Mouse (Mus musculus): ENCODE measurements around the gene Runx2. TPM values are rescaled to one million over a fixed set of nuclear protein-coding genes. Genes with fewer than 3 reads are reported as not detected.

Runx2 gene
- polyA plus RNA-seq, 1 experiment from 2014 or later: 0.41 TPM

GRCm38 (mm10) chr17:44610828-44611227, 203.8 kb downstream of the Runx2 start:
- no peak overlapping the region for H3K4me3 ChIP-seq
- ATAC-seq (ENCODE audit: low FRiP score, low read depth): no peak
- no peak overlapping the region for H3K4me2 ChIP-seq
- peaks cover 20% of the 10 kb centered on the region for H3K4me1 ChIP-seq (replicated peaks)
- no peaks in the 10 kb centered on the region for H3K9me3 ChIP-seq
- no peaks in the 10 kb centered on the region for H3K36me3 ChIP-seq
- H3K9ac ChIP-seq: no peak overlapping the region
- H3K27me3 ChIP-seq: no peaks in the 10 kb centered on the region
- no peak overlapping the region for H3K27ac ChIP-seq (replicated peaks)
- 81% methylated on average over 6 of the region's 6 CpGs for WGBS

GRCm38 (mm10) chr17:44609897-44610641, 204.5 kb downstream of the Runx2 start:
- Histone ChIP-seq H3K36me3 (no peaks in the 10 kb centered on the region), H3K4me1 (replicated peaks) (peaks cover 18% of the 10 kb centered on the region), H3K4me3 (no peak overlapping the region), H3K9me3 (no peaks in the 10 kb centered on the region), H3K27ac (replicated peaks) (no peak overlapping the region), H3K9ac (no peak overlapping the region), H3K4me2 (no peak overlapping the region), H3K27me3 (no peaks in the 10 kb centered on the region)
- no peak for ATAC-seq (ENCODE audit: low FRiP score, low read depth)
- WGBS: 83% methylated on average over 4 of the region's 5 CpGs

- ATAC-seq (ENCODE audit: low FRiP score, low read depth): no peak
- H3K4me2 ChIP-seq: no peak overlapping the region
- WGBS: 87% methylated on average over 10 of the region's 10 CpGs
Measured at GRCm38 (mm10) chr17:44609356-44609755, 205.2 kb downstream of the Runx2 start.

GRCm38 (mm10) chr17:44608907-44609306, 205.7 kb downstream of the Runx2 start:
- Histone ChIP-seq H3K4me2 (no peak overlapping the region), H3K27ac (replicated peaks) (no peak overlapping the region), H3K4me1 (replicated peaks) (peaks cover 10% of the 10 kb centered on the region), H3K36me3 (no peaks in the 10 kb centered on the region), H3K9ac (no peak overlapping the region), H3K4me3 (no peak overlapping the region), H3K27me3 (no peaks in the 10 kb centered on the region), H3K9me3 (no peaks in the 10 kb centered on the region)
- WGBS: 93% methylated on average over 4 of the region's 4 CpGs
- no peak for ATAC-seq (ENCODE audit: low FRiP score, low read depth)

More at GRCm38 (mm10) chr17:44609356-44609755, 205.2 kb downstream of the Runx2 start:
- no peaks in the 10 kb centered on the region for H3K27me3 ChIP-seq
- no peak overlapping the region for H3K4me3 ChIP-seq
- H3K36me3 ChIP-seq: no peaks in the 10 kb centered on the region
- H3K27ac ChIP-seq (replicated peaks): no peak overlapping the region
- no peaks in the 10 kb centered on the region for H3K9me3 ChIP-seq
- no peak overlapping the region for H3K9ac ChIP-seq
- H3K4me1 ChIP-seq (replicated peaks): peaks cover 12% of the 10 kb centered on the region

- Histone ChIP-seq H3K27ac (replicated peaks) (no peak overlapping the region), H3K36me3 (no peaks in the 10 kb centered on the region), H3K9ac (no peak overlapping the region), H3K4me1 (replicated peaks) (no peaks in the 10 kb centered on the region), H3K9me3 (no peaks in the 10 kb centered on the region), H3K4me2 (no peak overlapping the region), H3K4me3 (no peak overlapping the region), H3K27me3 (no peaks in the 10 kb centered on the region)
- no peak for ATAC-seq (ENCODE audit: low FRiP score, low read depth)
- WGBS: 96% methylated on average over 8 of the region's 8 CpGs
Measured at GRCm38 (mm10) chr17:44607383-44607782, 207.2 kb downstream of the Runx2 start.

GRCm38 (mm10) chr17:44606245-44606644, 208.4 kb downstream of the Runx2 start:
- 97% methylated on average over 7 of the region's 7 CpGs for WGBS
- H3K4me3 ChIP-seq: no peak overlapping the region
- no peaks in the 10 kb centered on the region for H3K27me3 ChIP-seq
- no peaks in the 10 kb centered on the region for H3K36me3 ChIP-seq
- H3K27ac ChIP-seq (replicated peaks): no peak overlapping the region
- no peaks in the 10 kb centered on the region for H3K9me3 ChIP-seq
- H3K4me1 ChIP-seq (replicated peaks): no peaks in the 10 kb centered on the region
- no peak overlapping the region for H3K9ac ChIP-seq
- ATAC-seq (ENCODE audit: low FRiP score, low read depth): no peak
- H3K4me2 ChIP-seq: no peak overlapping the region

GRCm38 (mm10) chr17:44605749-44606148, 208.8 kb downstream of the Runx2 start:
- no peaks in the 10 kb centered on the region for H3K27me3 ChIP-seq
- no peaks in the 10 kb centered on the region for H3K4me1 ChIP-seq (replicated peaks)
- 93% methylated on average over 3 of the region's 3 CpGs for WGBS
- no peak overlapping the region for H3K9ac ChIP-seq
- H3K27ac ChIP-seq (replicated peaks): no peak overlapping the region
- no peaks in the 10 kb centered on the region for H3K9me3 ChIP-seq
- H3K4me2 ChIP-seq: no peak overlapping the region
- H3K36me3 ChIP-seq: no peaks in the 10 kb centered on the region
- no peak for ATAC-seq (ENCODE audit: low FRiP score, low read depth)
- H3K4me3 ChIP-seq: no peak overlapping the region

GRCm38 (mm10) chr17:44603170-44603569, 211.4 kb downstream of the Runx2 start:
- Histone ChIP-seq H3K9ac (no peak overlapping the region), H3K9me3 (no peaks in the 10 kb centered on the region), H3K4me2 (no peak overlapping the region), H3K4me1 (replicated peaks) (peaks cover 2% of the 10 kb centered on the region; the same call in 1 of the 2 replicates), H3K27me3 (no peaks in the 10 kb centered on the region), H3K4me3 (no peak overlapping the region), H3K36me3 (no peaks in the 10 kb centered on the region), H3K27ac (replicated peaks) (no peak overlapping the region)
- no peak for ATAC-seq (ENCODE audit: low FRiP score, low read depth)
- 77% methylated on average over 4 of the region's 4 CpGs for WGBS

GRCm38 (mm10) chr17:44601317-44602021, 213.1 kb downstream of the Runx2 start:
- no peak for ATAC-seq (ENCODE audit: low FRiP score, low read depth)
- no peaks in the 10 kb centered on the region for H3K36me3 ChIP-seq
- no peaks in the 10 kb centered on the region for H3K27me3 ChIP-seq
- H3K27ac ChIP-seq (replicated peaks): no peak overlapping the region
- no peak overlapping the region for H3K4me3 ChIP-seq
- H3K9ac ChIP-seq: no peak overlapping the region
- WGBS: 89% methylated on average over 11 of the region's 11 CpGs
- H3K4me2 ChIP-seq: no peak overlapping the region
- H3K4me1 ChIP-seq (replicated peaks): peaks cover 5% of the 10 kb centered on the region; the same call in 1 of the 2 replicates
- H3K9me3 ChIP-seq: no peaks in the 10 kb centered on the region

GRCm38 (mm10) chr17:44599856-44600255, 214.7 kb downstream of the Runx2 start:
- peaks cover 5% of the 10 kb centered on the region; the same call in 1 of the 2 replicates for H3K4me1 ChIP-seq (replicated peaks)
- H3K9me3 ChIP-seq: no peaks in the 10 kb centered on the region
- 86% methylated on average over 1 of the region's 1 CpGs for WGBS
- no peak overlapping the region for H3K4me3 ChIP-seq
- no peak for ATAC-seq (ENCODE audit: low FRiP score, low read depth)
- H3K27me3 ChIP-seq: no peaks in the 10 kb centered on the region
- no peak overlapping the region for H3K4me2 ChIP-seq
- no peaks in the 10 kb centered on the region for H3K36me3 ChIP-seq
- no peak overlapping the region for H3K9ac ChIP-seq
- no peak overlapping the region for H3K27ac ChIP-seq (replicated peaks)

- Histone ChIP-seq H3K36me3 (no peaks in the 10 kb centered on the region), H3K9me3 (no peaks in the 10 kb centered on the region), H3K27me3 (no peaks in the 10 kb centered on the region), H3K4me1 (replicated peaks) (peaks cover 5% of the 10 kb centered on the region; the same call in 1 of the 2 replicates), H3K27ac (replicated peaks) (no peak overlapping the region), H3K4me2 (no peak overlapping the region), H3K4me3 (no peak overlapping the region), H3K9ac (no peak overlapping the region)
- no peak for ATAC-seq (ENCODE audit: low FRiP score, low read depth)
- 93% methylated on average over 2 of the region's 2 CpGs for WGBS
Measured at GRCm38 (mm10) chr17:44599132-44599531, 215.5 kb downstream of the Runx2 start.

- Histone ChIP-seq H3K4me3 (no peak overlapping the region), H3K36me3 (no peaks in the 10 kb centered on the region), H3K9me3 (no peaks in the 10 kb centered on the region), H3K27ac (replicated peaks) (no peak overlapping the region), H3K4me2 (no peak overlapping the region), H3K27me3 (no peaks in the 10 kb centered on the region), H3K4me1 (replicated peaks) (peaks cover 5% of the 10 kb centered on the region; the same call in 1 of the 2 replicates), H3K9ac (no peak overlapping the region)
- WGBS: 42% methylated on average over 8 of the region's 8 CpGs
- no peak for ATAC-seq (ENCODE audit: low FRiP score, low read depth)
Measured at GRCm38 (mm10) chr17:44597918-44598504, 216.6 kb downstream of the Runx2 start.
